Comparison of ENCODE assay signal across 8 mouse cellular contexts in genomic region chr2:166115571-166116277, GRCm38 (mm10). TPM values are rescaled to one million over a fixed set of nuclear protein-coding genes. Genes with fewer than 3 reads are reported as not detected.
DNase-seq lines count a peak whose midpoint lies in the region; ATAC-seq and TF ChIP-seq lines count a peak whose summit lies in the region.

No protein-coding gene starts in this region.

- ATAC-seq in forebrain, postnatal 0 days: no peak

- H3K4me1 ChIP-seq in forebrain, postnatal 0 days (ENCODE audit: insufficient read depth): no peaks in the 10 kb centered on the region

- peak; percentile 84 for DNase-seq in 3T3-L1 (ENCODE audit: low read depth, low spot score)
- peak; percentile 90 for DNase-seq in adrenal gland, postnatal 14 days
- peak; percentile 84 for DNase-seq in heart, postnatal 25 days (ENCODE audit: low spot score)
- peak; percentile 92 for DNase-seq in lung, postnatal 25 days (ENCODE audit: low spot score)
- peak; percentile 68 to 81 for DNase-seq in urinary bladder, postnatal 4 days (ENCODE audit: low spot score in 2 of 2)
- DNase-seq in frontal cortex, postnatal 14 days (ENCODE audit: low spot score in 2 of 2): no peak
- no peak for DNase-seq in retina, embryonic 14.5 days (ENCODE audit: low spot score)
- no peak for DNase-seq in forebrain, postnatal 0 days

- H3K36me3 ChIP-seq in forebrain, postnatal 0 days (ENCODE audit: insufficient read depth): peaks cover 3% of the 10 kb centered on the region; the same call in 1 of the 2 replicates

- no peak overlapping the region for H3K9ac ChIP-seq in forebrain, postnatal 0 days

- WGBS in forebrain, postnatal 0 days: 85% methylated on average over 15 of the region's 15 CpGs

- H3K4me3 ChIP-seq in forebrain, postnatal 0 days (ENCODE audit: low read depth, low read length): no peak overlapping the region

- no peak overlapping the region for H3K27ac ChIP-seq in forebrain, postnatal 0 days (ENCODE audit: low read depth, low read length)

- H3K4me2 ChIP-seq in forebrain, postnatal 0 days (ENCODE audit: low read depth): no peak overlapping the region

- no peak for TF ChIP-seq CTCF in forebrain, postnatal 0 days (IDR thresholded peaks at IDR 0.05; ENCODE audit: low read depth)

- no peaks in the 10 kb centered on the region for H3K27me3 ChIP-seq in forebrain, postnatal 0 days (ENCODE audit: insufficient read depth, low read length)

- no peaks in the 10 kb centered on the region for H3K9me3 ChIP-seq in forebrain, postnatal 0 days (ENCODE audit: low read length)

- intact Hi-C loops in heart, postnatal 25 days (cut with DNase I): no loop called here

RNA-seq across cellular contexts. Expression of gene Sulf2, which starts 39.7 kb away (rescaled TPM):
- total RNA-seq in adrenal gland, postnatal 14 days (2021): 60.5 and 60.7 TPM in 2 replicates
- 10 to 100 TPM; 48.7 to 54.3 TPM for total RNA-seq in heart, postnatal 25 days (2021)
- total RNA-seq in forebrain, postnatal 0 days (2014; rRNA removed): 65.6 and 95.6 TPM in 2 replicates
- 54.4 and 67.5 TPM in 2 replicates for polyA plus RNA-seq in forebrain, postnatal 0 days (2015; fragmentation: Nextera tagmentation; extraction: Ambion mirVana)

Comparison
In these comparisons a context has a peak if more than half of its experiments do, and no peak if none do; other contexts are left out.
1. DNase-seq: peak in 3T3-L1 (single experiment), adrenal gland, postnatal 14 days (single experiment), heart, postnatal 25 days (single experiment), lung, postnatal 25 days (single experiment) and urinary bladder, postnatal 4 days (2 of 2); none in frontal cortex, postnatal 14 days (0 of 2), retina, embryonic 14.5 days (single experiment) and forebrain, postnatal 0 days (single experiment).